Mouse (Mus musculus) monocyte, adult 2 months (primary cell): Measurements from ENCODE around the gene Tcl1b1.
"Not testable (repeated sequence)": the region's sequence is repeated elsewhere in the genome, so short reads cannot be mapped to it uniquely, and the experiment has no call there.

ENCODE experiments used
- DNase-seq, 2 experiments: peaks; one replicate each; pipeline ENCODE4 v3.0.0; 2022; ENCODE audit warnings: low spot score in 2 of 2, low read depth in 1 of 2

The Tcl1b1 gene

GRCm38 (mm10) chr12:105190743-105191142 lies 31.3 kb downstream of the Tcl1b1 start, which contains the start of gene Tcl1b3:
Gene Tcl1b3 (plus strand): TSS chr12:105191043.
- DNase-seq, result not testable (repeated sequence)

- not testable (repeated sequence) for DNase-seq
Measured at GRCm38 (mm10) chr12:105199684-105200497, 40.4 kb downstream of the Tcl1b1 start.

GRCm38 (mm10) chr12:105201657-105202056 lies 42.2 kb downstream of the Tcl1b1 start, which contains the start of gene Tcl1b4:
Gene Tcl1b4 (plus strand): TSS chr12:105201957.
- DNase-seq, result not testable (repeated sequence)

GRCm38 (mm10) chr12:105207071-105207470 lies 47.6 kb downstream of the Tcl1b1 start:
- no peak for DNase-seq

- no peak for DNase-seq
Measured at GRCm38 (mm10) chr12:105208441-105208840, 49.0 kb downstream of the Tcl1b1 start.

- no peak for DNase-seq
Measured at GRCm38 (mm10) chr12:105209231-105209630, 49.7 kb downstream of the Tcl1b1 start.
